ENCODE assay signal across 23 mouse cellular contexts in genomic region chr10:78292381-78292780, GRCm38 (mm10). TPM values are rescaled to one million over a fixed set of nuclear protein-coding genes. Genes with fewer than 3 reads are reported as not detected.
DNase-seq lines count a peak whose midpoint lies in the region; ATAC-seq and TF ChIP-seq lines count a peak whose summit lies in the region.
"Had no signal": no experiment of that assay in that cellular context is flagged by ENCODE, and none has a peak within 500 bp of the region (broad histone marks: within the 10 kb centered on the region; RNA-seq: fewer than 3 reads in every experiment).

No protein-coding gene starts in this region.

- no peak for TF ChIP-seq CTCF in Patski (IDR thresholded peaks at IDR 0.05)
- TF ChIP-seq CTCF in kidney, postnatal 0 days (IDR thresholded peaks at IDR 0.05; ENCODE audit: low read depth) = no peak

- 68% methylated on average over 5 of the region's 5 CpGs for WGBS in kidney, embryonic 15.5 days
- WGBS in kidney, embryonic 14.5 days = 70% methylated on average over 5 of the region's 5 CpGs
- 75% methylated on average over 5 of the region's 5 CpGs for WGBS in kidney, postnatal 0 days
- WGBS in hindbrain, embryonic 11.5 days = 89% methylated on average over 5 of the region's 5 CpGs

- CTCF ChIA-PET in Patski (lab: Charles Lee) = no interaction called here

- intact Hi-C loops in gastrocnemius, postnatal 14 days (cut with DNase I; ENCODE audit: low total_unique reads) = no loop called here

- POLR2A ChIA-PET in Patski (lab: Charles Lee) = no interaction called here

- no peak overlapping the region for H3K4me2 ChIP-seq in kidney, embryonic 15.5 days
- H3K4me2 ChIP-seq in kidney, embryonic 14.5 days (replicated peaks; ENCODE audit: low read depth, low read length) = no peak overlapping the region
- no peak overlapping the region for H3K4me2 ChIP-seq in kidney, postnatal 0 days (ENCODE audit: low read length)
- H3K4me2 ChIP-seq in hindbrain, embryonic 11.5 days (replicated peaks; ENCODE audit: low read depth, low read length) = no peak overlapping the region
- H3K4me2 ChIP-seq: forebrain, embryonic 13.5 days; heart, embryonic 11.5 days; hindbrain, embryonic 13.5 days had no signal

- peaks cover 6% of the 10 kb centered on the region for H3K36me3 ChIP-seq in kidney, embryonic 15.5 days
- H3K36me3 ChIP-seq in kidney, embryonic 14.5 days (ENCODE audit: control insufficient read depth, insufficient read depth, low read length) = peaks cover 6% of the 10 kb centered on the region; the same call in 1 of the 2 replicates
- H3K36me3 ChIP-seq in kidney, postnatal 0 days (ENCODE audit: insufficient read depth, low read length) = 0 out of 2 replicates have a peak, but pooled peaks cover 5% of the 10 kb centered on the region
- H3K36me3 ChIP-seq in hindbrain, embryonic 11.5 days (ENCODE audit: control insufficient read depth, insufficient read depth, low read length) = no peaks in the 10 kb centered on the region

- no peak for DNase-seq in Patski (ENCODE audit: low read depth, low spot score)
- no peak for DNase-seq in kidney, postnatal 0 days (ENCODE audit: low spot score)
- peak; percentile 33 to 59 for DNase-seq in kidney, postnatal 25 days
- no peak for DNase-seq in cerebellum, adult 9-11 months
- DNase-seq in hindbrain, embryonic 11.5 days (ENCODE audit: low spot score) = no peak
- no peak for DNase-seq in gastrocnemius, postnatal 14 days
- DNase-seq: adrenal gland, adult 8-10 months; adrenal gland, postnatal 25 days; cerebellum, adult 11-12 months; cerebellum, adult 8-10 months; cerebellum, postnatal 14 days; gastrocnemius, postnatal 10 days; heart, adult 11 months had no signal

- in situ Hi-C loops in Patski (cut with MboI; ENCODE audit: low pct_unique_long_range_greater_than_20kb) = no loop called here

- H3K27me3 ChIP-seq in kidney, embryonic 15.5 days = no peaks in the 10 kb centered on the region
- H3K27me3 ChIP-seq in kidney, embryonic 14.5 days (ENCODE audit: control insufficient read depth, insufficient read depth, low read length) = no peaks in the 10 kb centered on the region
- no peaks in the 10 kb centered on the region for H3K27me3 ChIP-seq in Patski
- no peaks in the 10 kb centered on the region for H3K27me3 ChIP-seq in kidney, postnatal 0 days (ENCODE audit: insufficient read depth, low read length)
- no peaks in the 10 kb centered on the region for H3K27me3 ChIP-seq in hindbrain, embryonic 11.5 days (ENCODE audit: control insufficient read depth, insufficient read depth, low read length)
- H3K27me3 ChIP-seq: forebrain, embryonic 13.5 days; hindbrain, embryonic 13.5 days had no signal

- no peaks in the 10 kb centered on the region for H3K9me3 ChIP-seq in kidney, embryonic 15.5 days (replicated peaks)
- no peaks in the 10 kb centered on the region for H3K9me3 ChIP-seq in kidney, embryonic 14.5 days (ENCODE audit: control insufficient read depth, low read length)
- no peaks in the 10 kb centered on the region for H3K9me3 ChIP-seq in kidney, postnatal 0 days (replicated peaks; ENCODE audit: low read length)
- H3K9me3 ChIP-seq in hindbrain, embryonic 11.5 days (ENCODE audit: control insufficient read depth, low read length) = no peaks in the 10 kb centered on the region
- H3K9me3 ChIP-seq: forebrain, embryonic 10.5 days; forebrain, embryonic 13.5 days; hindbrain, embryonic 13.5 days had no signal

- peaks cover 39% of the 10 kb centered on the region for H3K4me1 ChIP-seq in kidney, embryonic 15.5 days
- H3K4me1 ChIP-seq in kidney, embryonic 14.5 days (ENCODE audit: control insufficient read depth, insufficient read depth, low read length) = peaks cover 8% of the 10 kb centered on the region
- H3K4me1 ChIP-seq in kidney, postnatal 0 days (replicated peaks; ENCODE audit: insufficient read depth, low read length) = peaks cover 30% of the 10 kb centered on the region
- no peaks in the 10 kb centered on the region for H3K4me1 ChIP-seq in hindbrain, embryonic 11.5 days (replicated peaks; ENCODE audit: control insufficient read depth, insufficient read depth, low read length)
- H3K4me1 ChIP-seq: forebrain, embryonic 13.5 days had no signal

- H3K4me3 ChIP-seq in kidney, embryonic 15.5 days (replicated peaks) = no peak overlapping the region
- H3K4me3 ChIP-seq in kidney, embryonic 14.5 days (ENCODE audit: low read length) = no peak overlapping the region
- H3K4me3 ChIP-seq in kidney, postnatal 0 days (replicated peaks; ENCODE audit: low read depth, low read length) = no peak overlapping the region
- no peak overlapping the region for H3K4me3 ChIP-seq in hindbrain, embryonic 11.5 days (ENCODE audit: low read depth, low read length)
- H3K4me3 ChIP-seq: forebrain, embryonic 10.5 days; forebrain, embryonic 13.5 days; hindbrain, embryonic 13.5 days had no signal

- H3K27ac ChIP-seq in kidney, embryonic 15.5 days = peak overlapping the region; percentile 83
- H3K27ac ChIP-seq in kidney, embryonic 14.5 days (ENCODE audit: low read depth, low read length) = no peak overlapping the region
- H3K27ac ChIP-seq in kidney, postnatal 0 days = peak overlapping the region; percentile 68
- H3K27ac ChIP-seq in hindbrain, embryonic 11.5 days (ENCODE audit: low read depth, low read length) = no peak overlapping the region
- H3K27ac ChIP-seq: forebrain, embryonic 10.5 days; forebrain, embryonic 13.5 days; hindbrain, embryonic 13.5 days had no signal

- peak; percentile 63; the same call in 1 of the 2 replicates for ATAC-seq in kidney, embryonic 15.5 days (replicated peaks; ENCODE audit: low FRiP score)
- ATAC-seq in kidney, embryonic 14.5 days (ENCODE audit: low FRiP score, low TSS enrichment) = no peak
- ATAC-seq in Patski = peak; percentile 60
- ATAC-seq in kidney, postnatal 0 days (replicated peaks; ENCODE audit: low FRiP score, low read depth) = no peak
- no peak for ATAC-seq in hindbrain, embryonic 11.5 days (ENCODE audit: low FRiP score)
- ATAC-seq: activated CD4-positive, CD25-positive, alpha-beta regulatory T cell, adult 4 months; CD4-positive, CD25-positive, alpha-beta regulatory T cell, adult 4 months; forebrain, embryonic 13.5 days; forebrain, embryonic 16.5 days had no signal

- no peak overlapping the region for H3K9ac ChIP-seq in kidney, embryonic 15.5 days
- H3K9ac ChIP-seq in kidney, embryonic 14.5 days (ENCODE audit: low read depth, low read length) = no peak overlapping the region
- H3K9ac ChIP-seq in kidney, postnatal 0 days (ENCODE audit: low read depth, low read length) = no peak overlapping the region
- no peak overlapping the region for H3K9ac ChIP-seq in hindbrain, embryonic 11.5 days (ENCODE audit: low read depth, low read length)
- H3K9ac ChIP-seq: forebrain, embryonic 13.5 days; hindbrain, embryonic 13.5 days had no signal

RNA-seq across cellular contexts. Expression of gene Trappc10, which starts 47.9 kb away (rescaled TPM):
- 12.5 and 12.7 TPM in 2 replicates for polyA plus RNA-seq in kidney, embryonic 15.5 days (2015; fragmentation: Nextera tagmentation; extraction: Ambion mirVana)
- polyA plus RNA-seq in kidney, embryonic 14.5 days (2014; fragmentation: Nextera tagmentation; extraction: Ambion mirVana) = 16.3 and 22.2 TPM in 2 replicates
- polyA plus RNA-seq in Patski (2021) = 40.0 TPM
- 17.9 and 21.9 TPM in 2 replicates for polyA plus RNA-seq in kidney, postnatal 0 days (2015; fragmentation: Nextera tagmentation; extraction: Ambion mirVana)
- 17.7 and 21.2 TPM in 2 replicates for polyA plus RNA-seq in hindbrain, embryonic 11.5 days (2014; fragmentation: Nextera tagmentation; extraction: Ambion mirVana)
- 10 to 100 TPM; 30.3 to 31.7 TPM for total RNA-seq in gastrocnemius, postnatal 14 days (2021)

RNA-seq across cellular contexts. Expression of gene Agpat3, which starts 59.9 kb away (rescaled TPM):
- 84.9 and 88.7 TPM in 2 replicates for polyA plus RNA-seq in kidney, embryonic 15.5 days (2015; fragmentation: Nextera tagmentation; extraction: Ambion mirVana)
- 66.4 and 84.7 TPM in 2 replicates for polyA plus RNA-seq in kidney, embryonic 14.5 days (2014; fragmentation: Nextera tagmentation; extraction: Ambion mirVana)
- 98.9 TPM for polyA plus RNA-seq in Patski (2021)
- 140 and 144 TPM in 2 replicates for polyA plus RNA-seq in kidney, postnatal 0 days (2015; fragmentation: Nextera tagmentation; extraction: Ambion mirVana)
- polyA plus RNA-seq in hindbrain, embryonic 11.5 days (2014; fragmentation: Nextera tagmentation; extraction: Ambion mirVana) = 44.1 and 46.0 TPM in 2 replicates
- 100 to 1,000 TPM; 160 to 164 TPM for total RNA-seq in gastrocnemius, postnatal 14 days (2021)
- total RNA-seq: MEL had no signal

Comparison
In these comparisons a context has a peak if more than half of its experiments do, and no peak if none do; other contexts are left out.
1. ATAC-seq: peak in kidney, embryonic 15.5 days (single experiment) and Patski (single experiment); none in kidney, embryonic 14.5 days (single experiment), kidney, postnatal 0 days (single experiment) and hindbrain, embryonic 11.5 days (single experiment).
2. H3K27ac ChIP-seq: peak in kidney, embryonic 15.5 days (single experiment) and kidney, postnatal 0 days (single experiment); none in kidney, embryonic 14.5 days (single experiment) and hindbrain, embryonic 11.5 days (single experiment).
3. DNase-seq: peak in kidney, postnatal 25 days (2 of 2); none in Patski (single experiment), kidney, postnatal 0 days (single experiment), cerebellum, adult 9-11 months (single experiment), hindbrain, embryonic 11.5 days (single experiment) and gastrocnemius, postnatal 14 days (single experiment).